8 mouse cellular contexts compared by ENCODE assay signal in genomic region chr7:127876041-127876466, GRCm38 (mm10). TPM values are rescaled to one million over a fixed set of nuclear protein-coding genes. Genes with fewer than 3 reads are reported as not detected.
A peak's percentile ranks its signal among the peaks of the same experiment; 100 is the strongest.
DNase-seq lines count a peak whose midpoint lies in the region; ATAC-seq and TF ChIP-seq lines count a peak whose summit lies in the region.

TSS of gene Zfp646 (plus strand) at chr7:127876221.

- H3K4me1 ChIP-seq in hindbrain, embryonic 12.5 days, result peaks cover 31% of the 10 kb centered on the region
- peaks cover 5% of the 10 kb centered on the region; the same call in 1 of the 2 replicates for H3K4me1 ChIP-seq in lung, postnatal 0 days (ENCODE audit: insufficient read depth, low read depth, low read length)

- peak; percentile 89 for ATAC-seq in hindbrain, embryonic 12.5 days (ENCODE audit: low FRiP score)
- ATAC-seq in lung, postnatal 0 days, result peak; percentile 91

- H3K4me3 ChIP-seq in hindbrain, embryonic 12.5 days, result peak within 1 kb of the TSS; percentile 81
- H3K4me3 ChIP-seq in lung, postnatal 0 days (ENCODE audit: low read depth, low read length), result peak within 1 kb of the TSS; percentile 89

- peak; percentile 78 for DNase-seq in ES-CJ7 (ENCODE audit: low read depth, low spot score)
- peak; percentile 88 for DNase-seq in brain, embryonic 18.5 days (ENCODE audit: low read depth, low spot score)
- DNase-seq in frontal cortex, adult 2 months (ENCODE audit: extremely low spot score in 1 of 2, low spot score in 1 of 2), result peak in 1 of 2 experiments; percentile 66
- DNase-seq in layer of hippocampus, postnatal 10 days (ENCODE audit: low spot score in 2 of 2), result peak in 1 of 2 experiments; percentile 79
- peak; percentile 95 for DNase-seq in lung, postnatal 0 days (ENCODE audit: low spot score)
- peak; percentile 77 for DNase-seq in ovary, postnatal 36 days (ENCODE audit: low spot score)
- DNase-seq in thymus, postnatal 36 days, result peak; percentile 73 to 78

- TF ChIP-seq CTCF in lung, postnatal 0 days (IDR thresholded peaks at IDR 0.05), result no peak

- no peaks in the 10 kb centered on the region for H3K9me3 ChIP-seq in hindbrain, embryonic 12.5 days (replicated peaks)
- H3K9me3 ChIP-seq in lung, postnatal 0 days (ENCODE audit: low read length), result no peaks in the 10 kb centered on the region

- H3K27ac ChIP-seq in hindbrain, embryonic 12.5 days, result peak within 1 kb of the TSS; percentile 96
- H3K27ac ChIP-seq in lung, postnatal 0 days (ENCODE audit: low read length), result peak within 1 kb of the TSS; percentile 98

- H3K9ac ChIP-seq in hindbrain, embryonic 12.5 days, result peak within 1 kb of the TSS; percentile 96
- H3K9ac ChIP-seq in lung, postnatal 0 days (replicated peaks; ENCODE audit: low read depth), result peak within 1 kb of the TSS; percentile 84

- H3K4me2 ChIP-seq in hindbrain, embryonic 12.5 days (replicated peaks), result peak within 1 kb of the TSS; percentile 86
- peak within 1 kb of the TSS; percentile 92 for H3K4me2 ChIP-seq in lung, postnatal 0 days (replicated peaks; ENCODE audit: low read depth, low read length)

- no peak for TF ChIP-seq EP300 in lung, postnatal 0 days (IDR thresholded peaks at IDR 0.05)

- WGBS in hindbrain, embryonic 12.5 days, result under 1% methylated on average over 41 of the region's 41 CpGs
- under 1% methylated on average over 40 of the region's 41 CpGs for WGBS in lung, postnatal 0 days

- peaks cover 42% of the 10 kb centered on the region for H3K36me3 ChIP-seq in hindbrain, embryonic 12.5 days
- H3K36me3 ChIP-seq in lung, postnatal 0 days (ENCODE audit: insufficient read depth, low read length), result peaks cover 27% of the 10 kb centered on the region

- no peaks in the 10 kb centered on the region for H3K27me3 ChIP-seq in hindbrain, embryonic 12.5 days
- H3K27me3 ChIP-seq in lung, postnatal 0 days (replicated peaks; ENCODE audit: insufficient read depth, low read length), result no peaks in the 10 kb centered on the region

RNA-seq across cellular contexts. Expression of gene Zfp646, which starts in this region (rescaled TPM):
- 16.0 TPM in 2 replicates for polyA plus RNA-seq in frontal cortex, adult 2 months (2012; rRNA removed)
- polyA plus RNA-seq in hindbrain, embryonic 12.5 days (2016; fragmentation: Nextera tagmentation; extraction: Ambion mirVana), result 19.7 and 20.9 TPM in 2 replicates
- 10 to 100 TPM; 28.6 to 30.2 TPM for total RNA-seq in layer of hippocampus, postnatal 10 days (2021)
- 6.3 and 6.8 TPM in 2 replicates for polyA plus RNA-seq in lung, postnatal 0 days (2015; fragmentation: Nextera tagmentation; extraction: Ambion mirVana)
